Mouse (Mus musculus) forebrain, embryonic 10.5 days (tissue): ENCODE measurements around the gene Tgfb1. TPM values are rescaled to one million over a fixed set of nuclear protein-coding genes. Genes with fewer than 3 reads are reported as not detected.
"Not testable (repeated sequence)": the region's sequence is repeated elsewhere in the genome, so short reads cannot be mapped to it uniquely, and the experiment has no call there.

ENCODE experiments used
- DNase-seq: peaks from one replicate; pipeline ENCODE4 v3.0.0-alpha.2; 2017; ENCODE audit warnings: low spot score; ENCODE audit errors: extremely low spot score
- H3K27ac ChIP-seq: fragments of 300-500 bp; sonication (generic); 2 replicates; pipeline ENCODE4 v1.5.1; 2016; ENCODE audit warnings: mild to moderate bottlenecking
- H3K27me3 ChIP-seq: fragments of 300-500 bp; sonication (generic); 2 replicates; pipeline ENCODE4 v1.6.1; 2016; ENCODE audit warnings: mild to moderate bottlenecking; ENCODE audit not compliant: poor library complexity, severe bottlenecking
- H3K36me3 ChIP-seq: fragments of 300-500 bp; sonication (generic); replicated peaks from 2 replicates; pipeline ENCODE4 v1.6.1; 2016; ENCODE audit warnings: mild to moderate bottlenecking, moderate library complexity
- H3K4me1 ChIP-seq: fragments of 300-500 bp; sonication (generic); 2 replicates; pipeline ENCODE4 v1.6.1; 2016
- H3K4me3 ChIP-seq: fragments of 300-500 bp; sonication (generic); 2 replicates; pipeline ENCODE4 v1.5.1; 2016; ENCODE audit warnings: mild to moderate bottlenecking, moderate library complexity
- H3K9me3 ChIP-seq: fragments of 300-500 bp; sonication (generic); 2 replicates; pipeline ENCODE4 v1.6.1; 2016; ENCODE audit warnings: mild to moderate bottlenecking, moderate library complexity
- WGBS: fragments of 180-500 bp; shearing (Covaris S2); methylation state at CpG from one replicate; pipeline ENCODE4 v1.1.7; 2016; 5-methylcytosine and 5-hydroxymethylcytosine counted together
- polyA plus RNA-seq: library from polyadenylated mRNA; unstranded; fragments of >200 nt; fragmentation: Nextera tagmentation; extraction: Ambion mirVana; gene quantifications from 2 replicates; pipeline ENCODE4 v1.2.1, GENCODE M21; 2016

Tgfb1 gene
- polyA plus RNA-seq, 1 experiment from 2014 or later = 1.2 TPM

DNA sequence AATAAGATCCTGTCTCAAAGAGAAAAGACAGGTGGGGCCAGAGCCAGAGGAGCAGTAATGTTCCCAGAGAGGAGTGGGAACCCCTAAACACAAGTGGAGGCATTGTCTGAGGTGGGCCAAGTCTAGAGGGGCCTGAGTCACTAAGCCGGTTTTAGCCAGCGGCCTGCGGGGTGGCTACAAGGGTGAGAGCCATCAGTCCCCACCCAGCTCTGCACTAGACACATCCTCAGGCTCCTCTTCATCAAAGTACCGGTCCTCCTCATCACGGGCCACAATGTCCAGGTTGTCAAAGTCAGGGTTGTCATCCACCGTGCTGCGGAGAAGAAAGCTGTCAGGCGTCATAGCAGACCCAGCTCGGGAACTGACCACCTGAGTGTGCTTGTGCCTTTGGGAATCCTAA, 26.0 kb downstream of the Tgfb1 start:
- peaks cover 48% of the 10 kb centered on the region for H3K4me1 ChIP-seq
- DNase-seq = no peak
- H3K9me3 ChIP-seq = no peaks in the 10 kb centered on the region
- H3K27me3 ChIP-seq = no peaks in the 10 kb centered on the region
- H3K36me3 ChIP-seq = peaks cover 54% of the 10 kb centered on the region
- H3K4me3 ChIP-seq = no peak overlapping the region
- WGBS = 89% methylated on average over 9 of the region's 9 CpGs
- no peak overlapping the region for H3K27ac ChIP-seq

DNA sequence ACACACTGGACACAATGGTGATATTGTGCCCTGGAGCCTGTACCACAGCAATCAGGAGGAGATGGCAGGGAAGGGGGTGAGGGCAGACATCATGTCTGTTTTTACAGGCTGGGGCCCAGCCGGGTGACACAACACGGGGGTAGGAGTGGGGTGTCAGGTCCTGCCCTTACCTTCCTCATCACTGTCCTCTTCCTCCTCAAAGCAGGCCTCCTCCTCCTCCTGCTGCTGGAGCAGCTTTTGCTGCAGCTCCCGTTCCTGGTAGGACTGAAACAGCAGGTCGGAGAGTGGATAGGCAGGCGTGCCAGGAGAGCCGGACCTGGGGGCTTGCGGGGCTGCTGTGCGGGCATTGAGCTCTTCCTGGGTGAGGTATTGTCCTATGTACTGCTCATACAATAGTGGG, 27.8 kb downstream of the Tgfb1 start:
- Histone ChIP-seq H3K4me3 (no peak overlapping the region), H3K27ac (no peak overlapping the region), H3K9me3 (no peaks in the 10 kb centered on the region), H3K4me1 (peaks cover 52% of the 10 kb centered on the region), H3K27me3 (no peaks in the 10 kb centered on the region), H3K36me3 (peaks cover 54% of the 10 kb centered on the region)
- 92% methylated on average over 8 of the region's 8 CpGs for WGBS
- no peak for DNase-seq

DNA sequence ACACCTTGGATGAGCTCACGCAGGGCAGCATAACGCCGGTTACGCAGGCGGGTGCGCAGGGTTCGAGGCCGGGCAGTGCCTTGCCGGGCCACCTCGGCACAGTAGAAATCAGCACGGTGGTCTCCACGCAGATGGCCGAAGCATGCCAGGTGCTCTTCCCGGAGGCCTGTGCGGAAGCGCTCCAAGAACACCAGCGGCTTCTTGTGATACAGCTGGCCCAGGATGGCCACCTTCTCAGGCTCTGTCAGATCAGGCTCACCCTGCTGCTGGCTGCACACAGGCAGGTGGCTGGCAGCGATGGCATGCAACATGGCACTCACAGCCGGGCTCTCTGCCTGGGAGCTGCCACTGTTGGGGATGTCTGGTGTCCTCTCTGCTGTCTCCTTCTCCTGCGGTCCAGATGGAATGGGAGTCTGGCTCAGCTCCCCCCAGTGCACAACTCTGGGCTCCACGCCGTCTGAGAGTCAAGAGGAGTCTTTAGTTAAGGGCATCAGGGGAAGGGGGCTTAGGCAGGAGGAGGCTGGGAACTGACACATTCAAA, 29.0 kb downstream of the Tgfb1 start:
- Histone ChIP-seq H3K4me3 (no peak overlapping the region), H3K36me3 (peaks cover 64% of the 10 kb centered on the region), H3K27ac (no peak overlapping the region), H3K4me1 (peaks cover 40% of the 10 kb centered on the region), H3K9me3 (no peaks in the 10 kb centered on the region), H3K27me3 (no peaks in the 10 kb centered on the region)
- 96% methylated on average over 22 of the region's 22 CpGs for WGBS
- no peak for DNase-seq

DNA sequence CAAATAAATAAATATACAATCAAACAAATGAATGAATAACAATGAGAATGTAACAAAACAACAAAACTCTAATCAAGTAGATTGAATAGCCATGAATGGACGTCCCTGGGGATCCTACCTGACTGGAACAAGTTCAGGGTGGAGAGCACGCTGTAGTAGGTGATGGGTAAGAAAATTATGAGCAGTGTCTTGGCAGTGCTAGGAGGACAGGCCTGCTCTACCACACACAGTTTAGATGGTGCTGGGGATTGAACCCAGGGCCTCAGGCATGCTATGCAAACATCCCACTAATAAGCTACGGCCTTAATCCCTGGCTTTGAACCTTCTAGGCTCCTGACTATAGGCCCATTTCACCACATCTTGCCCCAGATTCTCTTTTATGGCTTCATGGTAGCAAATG, 30.7 kb downstream of the Tgfb1 start:
- no peak for DNase-seq
- Histone ChIP-seq H3K4me3 (peak overlapping the region; percentile 72; the same call in 1 of the 2 replicates), H3K27ac (no peak overlapping the region), H3K4me1 (peaks cover 23% of the 10 kb centered on the region), H3K36me3 (peaks cover 71% of the 10 kb centered on the region), H3K9me3 (no peaks in the 10 kb centered on the region), H3K27me3 (no peaks in the 10 kb centered on the region)
- 89% methylated on average over 3 of the region's 3 CpGs for WGBS

DNA sequence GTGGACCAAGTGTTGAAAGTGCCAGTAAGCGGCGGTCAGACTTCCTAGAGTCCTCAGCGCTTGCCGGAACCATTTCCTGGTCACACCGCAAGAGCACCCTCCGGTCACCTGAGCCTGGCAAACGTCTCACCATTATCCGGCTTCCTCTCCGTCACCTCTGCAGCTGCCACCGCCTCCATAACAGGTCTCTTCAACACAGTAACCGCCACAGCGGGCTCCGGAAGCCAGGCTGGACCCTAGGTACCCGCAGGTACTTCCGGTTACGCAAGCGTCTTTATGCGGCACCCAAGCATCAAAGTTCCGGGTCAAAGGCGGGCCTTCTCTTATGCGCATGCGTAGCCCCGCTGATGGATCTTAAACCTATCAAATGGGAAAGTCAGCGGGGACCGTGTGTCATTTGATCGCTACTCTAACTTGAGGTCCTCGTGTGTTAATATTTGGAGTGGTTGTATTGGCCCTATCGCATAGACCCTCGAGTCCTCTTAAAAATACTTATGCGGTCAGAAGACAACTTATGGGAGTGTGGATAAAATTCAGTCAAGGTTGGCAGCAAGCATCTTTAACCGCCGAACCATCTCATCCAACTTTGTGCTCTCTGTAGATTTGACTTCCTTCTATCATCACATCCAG, 32.1 kb downstream of the Tgfb1 start, which contains the start of gene Ccdc97:
Ccdc97 (minus strand) TSS at position 301 of the 630 bp plus-strand sequence.
- peak; percentile 91 for DNase-seq
- 4% methylated on average over 32 of the region's 32 CpGs for WGBS
- Histone ChIP-seq H3K36me3 (peaks cover 71% of the 10 kb centered on the region), H3K4me3 (peak within 1 kb of the TSS; percentile 72), H3K27me3 (no peaks in the 10 kb centered on the region), H3K27ac (peak within 1 kb of the TSS; percentile 88), H3K9me3 (no peaks in the 10 kb centered on the region), H3K4me1 (peaks cover 20% of the 10 kb centered on the region)

DNA sequence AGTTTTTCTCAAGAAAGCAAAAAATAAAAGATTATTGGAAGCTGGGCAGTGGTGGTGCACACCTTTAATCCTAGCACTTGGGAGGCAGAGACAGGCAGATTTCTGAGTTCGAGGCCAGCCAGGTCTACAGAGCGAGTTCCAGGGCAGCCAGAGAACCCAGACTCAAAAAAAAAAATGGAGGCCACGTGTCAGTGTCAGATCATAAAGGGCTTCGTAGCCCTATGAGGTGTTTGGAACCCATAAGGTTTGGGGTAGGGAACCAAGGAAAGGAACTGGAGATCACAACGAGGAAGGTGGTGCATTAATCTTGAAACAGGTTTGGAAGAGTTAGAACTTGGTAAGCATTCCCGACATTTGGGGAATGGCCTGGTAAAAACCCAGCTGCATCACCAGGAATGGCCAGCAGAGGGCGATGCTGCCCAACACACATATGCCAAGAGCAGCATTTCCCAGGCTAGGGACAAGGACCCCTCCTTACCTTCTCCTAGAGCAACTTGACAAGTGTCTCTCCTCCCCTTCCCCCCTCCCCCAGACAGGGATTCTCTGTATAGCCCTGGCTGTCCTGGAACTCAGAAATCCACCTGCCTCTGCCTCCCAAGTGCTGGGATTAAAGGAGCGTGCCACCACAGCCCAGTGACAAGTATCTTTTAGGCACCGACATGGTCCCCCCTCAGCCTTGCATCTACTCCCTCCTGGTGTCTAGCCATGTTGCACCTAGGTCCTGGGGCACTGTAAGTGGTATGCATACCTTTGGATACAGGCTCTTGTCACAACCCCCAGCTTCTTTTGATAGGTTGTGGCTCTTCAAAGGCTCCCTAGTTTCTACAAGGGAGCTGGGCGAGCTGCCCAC, 33.2 kb downstream of the Tgfb1 start:
- H3K9me3 ChIP-seq = no peaks in the 10 kb centered on the region
- H3K4me1 ChIP-seq = peaks cover 20% of the 10 kb centered on the region
- H3K4me3 ChIP-seq = peak overlapping the region; percentile 72; the same call in 1 of the 2 replicates
- peaks cover 71% of the 10 kb centered on the region for H3K36me3 ChIP-seq
- no peaks in the 10 kb centered on the region for H3K27me3 ChIP-seq
- DNase-seq = peak; percentile 80
- WGBS = 61% methylated on average over 10 of the region's 10 CpGs
- H3K27ac ChIP-seq = no peak overlapping the region

DNA sequence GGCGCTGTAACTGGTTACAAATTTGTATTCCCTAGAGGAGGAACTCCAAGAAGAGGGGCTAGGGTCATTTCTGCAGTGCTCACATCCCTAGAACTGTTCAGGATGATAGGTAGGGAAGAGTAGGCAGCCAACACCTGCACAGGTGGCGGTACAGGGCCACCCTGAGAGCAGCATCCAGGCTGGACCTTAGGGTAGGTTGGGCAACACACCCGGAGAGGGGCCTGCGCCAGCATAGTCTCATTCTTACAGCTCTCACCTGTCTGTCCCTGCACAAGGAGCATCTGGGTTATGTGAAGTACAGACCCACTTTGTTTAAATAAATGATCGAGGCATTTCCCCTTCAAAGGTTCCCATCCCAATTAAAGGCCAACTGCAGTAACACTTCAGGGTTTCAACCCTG, 34.0 kb downstream of the Tgfb1 start:
- Histone ChIP-seq H3K4me3 (no peak overlapping the region), H3K27me3 (no peaks in the 10 kb centered on the region), H3K27ac (no peak overlapping the region), H3K9me3 (no peaks in the 10 kb centered on the region), H3K4me1 (peaks cover 20% of the 10 kb centered on the region), H3K36me3 (peaks cover 71% of the 10 kb centered on the region)
- WGBS = 91% methylated on average over 5 of the region's 5 CpGs
- no peak for DNase-seq

DNA sequence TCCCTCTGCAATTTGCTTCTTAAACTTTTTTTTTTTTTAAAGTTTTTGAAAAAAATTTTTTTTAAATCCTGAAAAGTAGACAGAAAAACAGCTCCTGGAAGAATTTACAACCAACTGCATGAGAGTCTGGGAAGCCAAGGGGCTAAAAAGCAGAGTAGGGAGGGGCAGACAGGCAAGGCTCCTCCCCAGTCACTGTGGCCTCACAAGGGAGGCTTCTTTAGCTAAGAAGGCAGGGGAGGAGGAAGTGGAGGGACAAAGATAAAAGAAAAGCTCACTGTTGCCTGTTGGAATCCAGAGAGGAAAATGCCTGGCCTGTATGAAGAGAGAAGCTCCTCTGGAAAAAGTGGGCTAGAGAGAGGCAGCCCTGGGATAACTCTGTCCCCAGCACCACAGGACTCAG, 35.0 kb downstream of the Tgfb1 start:
- not testable (repeated sequence) for H3K27me3 ChIP-seq, H3K9me3 ChIP-seq, H3K27ac ChIP-seq, DNase-seq, H3K4me3 ChIP-seq
- Histone ChIP-seq H3K36me3 (peaks cover 71% of the 10 kb centered on the region), H3K4me1 (peaks cover 20% of the 10 kb centered on the region)

DNA sequence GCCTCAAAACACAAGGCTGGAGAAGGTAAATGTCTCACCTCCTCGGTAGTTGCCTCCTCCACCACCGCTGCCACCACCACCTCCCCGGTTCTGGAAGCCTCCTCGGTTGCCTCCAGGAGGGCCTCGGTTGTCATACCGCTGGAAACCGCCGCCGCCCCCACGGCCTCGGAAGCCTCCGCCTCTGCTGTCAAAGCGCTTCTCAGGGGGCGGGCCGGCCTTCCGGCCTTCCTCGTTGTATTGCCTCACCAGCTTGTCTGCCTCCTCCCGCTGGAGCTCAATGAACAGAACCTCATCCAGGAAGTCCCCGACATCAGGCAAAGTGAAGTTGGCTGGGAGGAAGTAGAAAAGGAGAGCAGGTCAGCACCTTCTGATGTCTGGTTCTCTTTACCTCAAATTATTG, 39.1 kb downstream of the Tgfb1 start:
- H3K9me3 ChIP-seq = no peaks in the 10 kb centered on the region
- DNase-seq = no peak
- WGBS = 90% methylated on average over 19 of the region's 19 CpGs
- H3K27me3 ChIP-seq = no peaks in the 10 kb centered on the region
- peaks cover 98% of the 10 kb centered on the region for H3K36me3 ChIP-seq
- H3K4me3 ChIP-seq = no peak overlapping the region
- H3K4me1 ChIP-seq = no peaks in the 10 kb centered on the region
- no peak overlapping the region for H3K27ac ChIP-seq

DNA sequence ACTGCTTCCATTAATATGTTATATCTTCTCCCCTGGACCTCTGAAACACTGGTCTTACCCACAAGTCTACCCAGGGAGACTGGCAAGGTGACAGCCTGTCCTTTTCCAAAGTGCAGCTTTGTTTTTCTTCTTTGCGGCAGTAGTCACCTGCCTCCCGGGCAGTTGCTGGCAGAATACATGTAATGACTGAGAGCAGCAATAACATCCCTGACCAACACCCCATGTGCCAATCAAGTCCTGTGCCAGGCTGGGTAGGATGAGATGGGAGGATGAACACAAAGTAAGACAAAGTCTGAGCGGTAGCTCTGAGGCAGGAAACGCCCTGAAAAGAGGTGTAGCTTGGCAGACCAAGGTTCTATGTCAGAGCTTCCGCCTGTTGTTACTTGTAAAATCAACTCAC, 41.0 kb downstream of the Tgfb1 start:
- Histone ChIP-seq H3K9me3 (no peaks in the 10 kb centered on the region), H3K27ac (no peak overlapping the region), H3K27me3 (no peaks in the 10 kb centered on the region), H3K4me1 (no peaks in the 10 kb centered on the region), H3K4me3 (no peak overlapping the region), H3K36me3 (peaks cover 99% of the 10 kb centered on the region)
- DNase-seq = no peak
- 96% methylated on average over 5 of the region's 5 CpGs for WGBS

DNA sequence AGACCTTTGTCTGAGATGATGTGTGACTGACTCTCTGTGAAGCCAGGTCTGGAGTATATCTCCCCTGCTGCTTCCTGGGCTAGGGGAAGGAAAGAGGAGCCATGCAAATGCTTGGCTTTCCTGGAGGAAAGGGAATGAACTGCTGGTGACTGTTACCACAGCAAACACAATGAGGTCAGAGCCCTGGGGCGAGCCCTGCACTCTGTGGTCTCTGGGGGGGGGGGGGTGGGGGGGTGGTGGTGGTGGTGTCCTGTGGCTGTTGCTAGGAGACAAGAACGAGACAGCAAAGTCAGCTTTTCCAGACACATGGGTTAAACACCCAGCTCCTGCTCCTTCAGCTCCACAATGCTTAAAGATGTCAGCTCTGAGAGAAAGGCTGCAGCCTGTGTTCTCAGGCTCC, 42.6 kb downstream of the Tgfb1 start:
- Histone ChIP-seq H3K27me3 (no peaks in the 10 kb centered on the region), H3K27ac (no peak overlapping the region), H3K4me1 (no peaks in the 10 kb centered on the region), H3K4me3 (no peak overlapping the region), H3K36me3 (peaks cover 99% of the 10 kb centered on the region), H3K9me3 (no peaks in the 10 kb centered on the region)
- WGBS = 73% methylated on average over 2 of the region's 2 CpGs
- no peak for DNase-seq

DNA sequence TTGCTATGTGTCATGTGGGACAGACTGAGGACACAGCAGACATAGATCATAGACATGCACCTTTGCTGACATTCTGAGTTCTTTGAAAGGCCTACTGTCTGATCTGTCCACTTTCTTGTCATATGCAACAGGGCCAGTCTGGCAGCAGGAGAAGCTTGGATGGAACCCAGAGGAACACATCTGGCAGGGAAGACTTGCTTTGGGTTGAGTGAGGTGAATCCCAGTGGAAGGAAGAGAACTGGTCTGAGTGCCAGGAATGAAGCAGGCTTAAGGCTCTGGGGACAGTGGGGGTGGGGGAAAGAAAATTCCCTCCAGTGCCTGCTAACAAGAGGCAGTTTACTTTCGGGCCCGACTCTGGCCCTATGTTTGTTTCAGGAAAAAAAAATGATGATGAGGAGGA, 43.1 kb downstream of the Tgfb1 start:
- Histone ChIP-seq H3K9me3 (no peaks in the 10 kb centered on the region), H3K4me3 (no peak overlapping the region), H3K27ac (no peak overlapping the region), H3K4me1 (no peaks in the 10 kb centered on the region), H3K36me3 (peaks cover 99% of the 10 kb centered on the region), H3K27me3 (no peaks in the 10 kb centered on the region)
- WGBS = 95% methylated on average over 2 of the region's 2 CpGs
- DNase-seq = no peak
